Mouse (Mus musculus) MN1 (cell line): ENCODE measurements around the gene Tppp2.
A peak's percentile ranks its signal among the peaks of the same experiment; 100 is the strongest.
"Not testable (repeated sequence)": the region's sequence is repeated elsewhere in the genome, so short reads cannot be mapped to it uniquely, and the experiment has no call there.

ENCODE experiments used
- DNase-seq: peaks from one replicate; pipeline ENCODE4 v3.0.0-alpha.2; 2016; ENCODE audit warnings: low spot score

The Tppp2 gene

GRCm38 (mm10) chr14:51912391-51913061, 5.7 kb upstream of the Tppp2 start:
- peak; percentile 39 for DNase-seq

- DNase-seq, result peak; percentile 79
These were observed 4.9 kb upstream of the Tppp2 start for GRCm38 (mm10) chr14:51913062-51913959.

- peak; percentile 28 for DNase-seq
These were observed 4.1 kb upstream of the Tppp2 start, which contains the start of gene Ndrg2 for GRCm38 (mm10) chr14:51913960-51914762. Ndrg2 (minus strand) TSS chr14:51914158.

GRCm38 (mm10) chr14:51915030-51915429, 3.2 kb upstream of the Tppp2 start:
- DNase-seq, result no peak

DNA sequence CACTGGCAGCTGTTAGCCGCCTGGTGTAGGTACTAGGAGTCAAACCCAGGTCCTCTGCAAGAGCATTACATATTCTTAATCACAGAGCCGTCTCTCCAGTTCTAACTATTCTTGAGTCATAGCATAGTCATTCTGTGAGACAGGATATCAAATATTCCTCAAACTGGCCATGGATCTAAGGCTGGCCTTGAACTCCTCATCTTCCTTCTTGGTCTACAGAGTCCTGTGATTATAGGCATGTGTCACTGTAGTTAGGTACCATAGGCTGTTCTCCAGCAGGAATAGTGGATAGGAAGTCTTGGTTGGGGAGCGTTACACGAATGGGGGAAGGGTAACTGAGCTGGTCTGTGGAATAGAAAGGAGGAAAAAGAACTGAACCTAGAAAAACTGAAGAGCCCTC, 1.7 kb upstream of the Tppp2 start:
- DNase-seq, result no peak

DNA sequence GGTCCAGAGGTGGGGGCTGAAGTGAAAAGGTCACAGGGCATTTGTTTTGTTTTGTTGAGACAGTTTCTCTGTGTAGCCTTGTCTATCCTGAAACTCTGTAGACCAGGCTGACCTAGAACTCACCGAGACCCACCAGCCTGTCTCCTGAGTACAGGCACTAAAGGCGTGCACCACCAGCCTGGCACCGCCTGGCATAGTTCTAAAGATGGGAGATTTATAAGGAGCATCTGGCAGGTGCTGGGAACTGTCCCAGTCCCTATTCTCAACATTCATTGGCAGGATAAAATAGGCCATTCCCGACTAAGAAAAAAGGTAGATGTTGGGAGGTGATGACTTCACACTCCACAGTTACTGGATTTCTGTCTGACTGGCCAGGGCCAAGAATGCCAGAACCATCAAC, 741 bp downstream of the Tppp2 start:
- DNase-seq, result no peak

- no peak for DNase-seq
These were observed 3.7 kb downstream of the Tppp2 start for GRCm38 (mm10) chr14:51921759-51922570.

GRCm38 (mm10) chr14:51922571-51922865, 4.3 kb downstream of the Tppp2 start, which contains the start of gene Rnase13:
Rnase13 (minus strand) TSS chr14:51922773.
- no peak for DNase-seq

DNA sequence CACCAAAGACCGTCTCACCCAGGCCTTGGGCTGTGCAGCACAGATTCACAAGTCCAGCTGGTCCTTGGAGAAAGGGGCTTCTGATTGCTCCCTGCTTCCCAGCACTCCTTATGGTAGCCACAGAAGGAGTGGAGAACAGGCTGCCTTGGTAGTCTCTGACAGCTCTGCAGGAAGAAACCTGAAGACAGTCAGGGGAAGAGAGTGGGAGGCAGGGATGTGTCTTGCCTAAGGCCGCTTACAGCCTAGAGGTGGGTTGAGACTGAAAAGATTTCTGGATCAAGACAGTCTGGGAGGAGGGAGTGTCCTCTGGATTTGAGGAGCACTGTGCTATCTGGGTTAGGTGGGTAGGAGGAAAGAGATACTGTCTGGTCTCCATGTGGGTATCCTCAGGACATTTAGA, 4.7 kb downstream of the Tppp2 start:
- DNase-seq, result no peak

DNA sequence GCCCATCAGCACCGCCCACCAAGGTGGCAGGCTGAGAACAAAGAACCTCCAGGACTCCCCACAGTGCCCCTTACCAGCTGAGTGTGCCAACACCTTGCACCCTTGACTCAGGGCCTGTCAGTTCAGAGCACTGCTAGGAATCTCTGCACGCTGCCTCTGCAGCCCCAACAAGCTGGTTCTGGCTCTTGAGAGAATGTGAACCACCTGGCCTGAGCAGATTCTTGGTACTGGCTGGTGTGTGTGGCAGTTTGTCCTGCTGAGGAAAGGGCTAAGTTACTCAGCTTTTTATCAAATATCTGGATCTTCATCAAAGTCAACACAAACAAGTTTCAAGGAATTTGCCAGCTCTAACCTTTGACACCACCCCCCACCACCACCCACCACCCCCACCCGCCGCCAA, 5.3 kb downstream of the Tppp2 start:
- no peak for DNase-seq

DNA sequence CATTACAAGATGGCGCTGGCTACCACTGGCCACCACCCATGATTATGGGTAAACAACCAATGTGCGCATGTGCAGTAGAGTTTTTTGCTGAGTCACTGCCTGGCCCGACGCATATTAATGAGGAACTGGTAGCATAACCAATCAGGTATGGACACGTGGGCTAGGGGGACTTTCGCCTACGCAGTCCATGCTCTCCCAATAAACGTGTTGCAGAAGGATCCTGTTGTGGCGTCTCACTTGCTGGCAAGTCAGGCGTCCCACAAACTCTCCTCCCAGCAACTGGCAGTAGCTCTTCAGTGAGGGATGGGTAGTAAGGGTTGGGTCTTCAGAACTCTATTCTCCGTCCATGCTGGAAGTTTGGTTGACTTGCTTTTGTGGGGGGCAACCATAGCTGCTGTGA, 8.7 kb downstream of the Tppp2 start:
- DNase-seq, result not testable (repeated sequence)

- DNase-seq, result no peak
These were observed 11.2 kb downstream of the Tppp2 start for GRCm38 (mm10) chr14:51929309-51929943.

GRCm38 (mm10) chr14:51929968-51930367, 11.7 kb downstream of the Tppp2 start:
- DNase-seq, result no peak

- DNase-seq, result peak; percentile 74
These were observed 12.6 kb downstream of the Tppp2 start for GRCm38 (mm10) chr14:51930824-51931223.

- no peak for DNase-seq
These were observed 14.1 kb downstream of the Tppp2 start for GRCm38 (mm10) chr14:51932092-51933020.

GRCm38 (mm10) chr14:51939005-51939404, 20.8 kb downstream of the Tppp2 start:
- no peak for DNase-seq

GRCm38 (mm10) chr14:51940944-51941560, 22.8 kb downstream of the Tppp2 start:
- no peak for DNase-seq

- DNase-seq, result no peak
These were observed 23.4 kb downstream of the Tppp2 start for GRCm38 (mm10) chr14:51941577-51941976.

GRCm38 (mm10) chr14:51942236-51942635, 24.0 kb downstream of the Tppp2 start:
- DNase-seq, result no peak

GRCm38 (mm10) chr14:51943336-51943735, 25.1 kb downstream of the Tppp2 start:
- no peak for DNase-seq
